Mouse (Mus musculus): ENCODE measurements around the gene Gm17660.

Gene Gm17660

GRCm38 (mm10) chr5:104077508-104077907 is at the start of gene Gm17660:
Gm17660 (minus strand) TSS chr5:104077608.
- DNase-seq, result no peak

- DNase-seq, result no peak
These were observed 49.3 kb upstream of the Gm17660 start for GRCm38 (mm10) chr5:104126561-104127320.

- DNase-seq, result no peak
These were observed 46.7 kb upstream of the Gm17660 start for GRCm38 (mm10) chr5:104124016-104124658.

GRCm38 (mm10) chr5:104115890-104116289 is 38.5 kb upstream of the Gm17660 start:
- DNase-seq, result no peak

GRCm38 (mm10) chr5:104115118-104115517 is 37.7 kb upstream of the Gm17660 start:
- DNase-seq, result no peak

GRCm38 (mm10) chr5:104113491-104114172 is 36.2 kb upstream of the Gm17660 start, which contains the start of gene Sparcl1:
Sparcl1 (minus strand) TSS chr5:104113733.
- DNase-seq, result no peak

GRCm38 (mm10) chr5:104112511-104112910 is 35.1 kb upstream of the Gm17660 start:
- DNase-seq, result no peak

GRCm38 (mm10) chr5:104112016-104112415 is 34.6 kb upstream of the Gm17660 start:
- no peak for DNase-seq

- no peak for DNase-seq
These were observed 32.9 kb upstream of the Gm17660 start for GRCm38 (mm10) chr5:104110171-104110920.

- no peak for DNase-seq
These were observed 32.1 kb upstream of the Gm17660 start for GRCm38 (mm10) chr5:104109516-104109915.

- DNase-seq, result no peak
These were observed 31.5 kb upstream of the Gm17660 start for GRCm38 (mm10) chr5:104108879-104109369.

GRCm38 (mm10) chr5:104108127-104108875 is 30.9 kb upstream of the Gm17660 start:
- DNase-seq, result no peak

- DNase-seq, result no peak
These were observed 26.7 kb upstream of the Gm17660 start for GRCm38 (mm10) chr5:104104111-104104510.

GRCm38 (mm10) chr5:104103171-104103570 is 25.8 kb upstream of the Gm17660 start:
- DNase-seq, result no peak

GRCm38 (mm10) chr5:104101678-104102531 is 24.5 kb upstream of the Gm17660 start:
- no peak for DNase-seq

GRCm38 (mm10) chr5:104096078-104096938 is 18.9 kb upstream of the Gm17660 start:
- no peak for DNase-seq

GRCm38 (mm10) chr5:104095416-104096077 is 18.1 kb upstream of the Gm17660 start:
- no peak for DNase-seq

- no peak for DNase-seq
These were observed 12.3 kb upstream of the Gm17660 start for GRCm38 (mm10) chr5:104089751-104090150.

- no peak for DNase-seq
These were observed 8.0 kb upstream of the Gm17660 start for GRCm38 (mm10) chr5:104085366-104085765.

All from spleen, adult 18-20 months (tissue).